Mouse (Mus musculus): ENCODE results near the gene Swap70. TPM values are rescaled to one million over a fixed set of nuclear protein-coding genes. Genes with fewer than 3 reads are reported as not detected.

The Swap70 gene
- total and polyA plus RNA-seq, 2 experiments = 2.8 to 9.7 TPM

DNA sequence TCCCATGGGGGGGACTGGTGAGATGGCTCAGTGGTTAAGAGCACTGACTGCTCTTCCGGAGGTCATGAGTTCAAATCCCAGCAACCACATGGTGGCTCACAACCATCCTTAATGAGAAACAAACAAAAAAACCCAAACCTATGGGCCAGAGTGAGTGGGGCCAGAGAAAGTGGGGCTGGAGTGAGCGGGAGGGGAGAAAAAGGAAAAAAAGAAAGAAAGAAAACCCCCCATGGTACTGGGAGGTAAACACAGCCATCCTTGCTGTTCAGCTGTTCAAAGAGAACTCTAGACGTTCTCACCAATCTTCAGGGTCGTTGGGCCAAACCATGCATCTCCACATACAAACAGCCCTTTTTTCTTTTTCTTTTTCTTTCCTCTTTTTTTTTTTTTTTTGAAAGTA is 18.1 kb downstream of the Swap70 start:
- no peaks in the 10 kb centered on the region for H3K27me3 ChIP-seq (ENCODE audit: control insufficient read depth, insufficient read depth, low read length)
- peaks cover 2% of the 10 kb centered on the region; the same call in 1 of the 2 replicates for H3K4me1 ChIP-seq (ENCODE audit: control insufficient read depth, insufficient read depth, low read length)
- H3K79me2 ChIP-seq (ENCODE audit: control insufficient read depth, insufficient read depth, low read length) = peaks cover 13% of the 10 kb centered on the region; the same call in 1 of the 2 replicates
- DNase-seq (ENCODE audit: extremely low read depth, low read depth, low spot score) = no peak
- peaks cover 2% of the 10 kb centered on the region; the same call in 1 of the 2 replicates for H3K36me3 ChIP-seq (ENCODE audit: control insufficient read depth, insufficient read depth, low read length)
- TF ChIP-seq POLR2A (IDR thresholded peaks at IDR 0.05; ENCODE audit: extremely low read depth, insufficient read depth, low read length) = no peak
- no peak for TF ChIP-seq CTCF (IDR thresholded peaks at IDR 0.05; ENCODE audit: low read depth, low read length)
- no peak overlapping the region for H3K4me3 ChIP-seq (ENCODE audit: insufficient read depth, low read depth, low read length)
- no peak overlapping the region for H3K27ac ChIP-seq (replicated peaks; ENCODE audit: insufficient read depth, low read depth, low read length)
- H3K9ac ChIP-seq (ENCODE audit: low read depth, low read length) = no peak overlapping the region
- WGBS = 87% methylated on average over 4 of the region's 4 CpGs

DNA sequence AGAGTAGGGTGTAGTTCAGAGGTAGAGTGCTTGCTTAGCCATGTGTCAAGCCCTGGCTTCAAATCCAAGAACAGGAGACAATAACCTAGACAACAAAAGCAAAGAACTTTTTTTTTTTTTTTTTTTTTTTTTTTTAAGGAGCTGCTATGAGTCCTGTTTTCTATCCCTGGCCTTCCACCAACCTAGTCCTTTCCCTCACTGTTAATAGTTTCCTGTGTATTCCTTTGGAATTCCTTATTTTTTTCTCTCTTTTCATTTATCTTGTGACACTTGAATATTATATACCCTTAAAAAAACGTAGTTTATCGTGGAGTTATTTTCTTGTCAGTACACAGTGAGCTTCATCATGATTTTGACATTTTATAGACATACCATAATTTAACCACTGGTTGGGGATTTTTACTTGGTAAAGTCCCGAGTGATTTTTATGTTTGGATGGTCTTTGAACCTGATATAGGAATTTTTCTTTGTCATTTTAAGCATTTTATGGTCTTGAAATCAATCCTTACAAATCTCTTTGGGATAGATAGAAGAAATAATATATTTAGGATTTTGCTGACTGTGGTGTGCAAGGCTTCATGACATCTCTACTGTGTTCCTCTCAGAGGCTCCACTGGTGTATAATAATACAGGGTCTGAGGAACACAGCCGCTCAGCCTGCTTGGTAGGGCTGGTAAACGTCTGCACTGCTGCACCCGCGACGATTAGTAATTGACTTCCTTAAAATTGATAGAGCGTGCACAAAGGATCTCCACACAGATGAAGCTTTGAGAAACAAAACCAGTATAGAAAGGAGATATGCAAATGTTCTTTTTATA is 20.2 kb downstream of the Swap70 start:
- peaks cover 2% of the 10 kb centered on the region; the same call in 1 of the 2 replicates for H3K4me1 ChIP-seq (ENCODE audit: control insufficient read depth, insufficient read depth, low read length)
- H3K27ac ChIP-seq (replicated peaks; ENCODE audit: insufficient read depth, low read depth, low read length) = no peak overlapping the region
- TF ChIP-seq POLR2A (IDR thresholded peaks at IDR 0.05; ENCODE audit: extremely low read depth, insufficient read depth, low read length) = no peak
- DNase-seq (ENCODE audit: extremely low read depth, low read depth, low spot score) = no peak
- peaks cover 3% of the 10 kb centered on the region; the same call in 1 of the 2 replicates for H3K79me2 ChIP-seq (ENCODE audit: control insufficient read depth, insufficient read depth, low read length)
- peaks cover 3% of the 10 kb centered on the region; the same call in 1 of the 2 replicates for H3K36me3 ChIP-seq (ENCODE audit: control insufficient read depth, insufficient read depth, low read length)
- WGBS = 88% methylated on average over 9 of the region's 9 CpGs
- no peak overlapping the region for H3K4me3 ChIP-seq (ENCODE audit: insufficient read depth, low read depth, low read length)
- no peaks in the 10 kb centered on the region for H3K27me3 ChIP-seq (ENCODE audit: control insufficient read depth, insufficient read depth, low read length)
- H3K9ac ChIP-seq (ENCODE audit: low read depth, low read length) = no peak overlapping the region

DNA sequence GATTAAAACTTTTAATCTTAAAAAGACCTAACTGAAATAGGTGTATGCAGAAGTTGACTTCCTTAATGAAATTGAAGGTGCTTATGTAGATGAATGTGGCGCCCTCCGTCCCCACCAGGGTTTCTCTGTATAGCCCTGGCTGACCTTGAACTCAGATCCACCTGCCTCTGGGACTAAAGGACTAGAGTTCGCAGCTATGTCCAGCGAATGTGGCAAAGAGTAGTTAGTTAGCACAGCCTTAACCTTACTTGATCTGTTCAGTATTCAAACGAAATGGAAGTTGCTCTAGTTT is 20.7 kb downstream of the Swap70 start:
- no peak overlapping the region for H3K27ac ChIP-seq (replicated peaks; ENCODE audit: insufficient read depth, low read depth, low read length)
- H3K79me2 ChIP-seq (ENCODE audit: control insufficient read depth, insufficient read depth, low read length) = peaks cover 3% of the 10 kb centered on the region; the same call in 1 of the 2 replicates
- TF ChIP-seq POLR2A (IDR thresholded peaks at IDR 0.05; ENCODE audit: extremely low read depth, insufficient read depth, low read length) = no peak
- TF ChIP-seq CTCF (IDR thresholded peaks at IDR 0.05; ENCODE audit: low read depth, low read length) = no peak
- WGBS = 85% methylated on average over 5 of the region's 5 CpGs
- no peaks in the 10 kb centered on the region for H3K27me3 ChIP-seq (ENCODE audit: control insufficient read depth, insufficient read depth, low read length)
- no peaks in the 10 kb centered on the region; the same call in 1 of the 2 replicates for H3K4me1 ChIP-seq (ENCODE audit: control insufficient read depth, insufficient read depth, low read length)
- H3K9ac ChIP-seq (ENCODE audit: low read depth, low read length) = no peak overlapping the region
- H3K4me3 ChIP-seq (ENCODE audit: insufficient read depth, low read depth, low read length) = no peak overlapping the region
- H3K36me3 ChIP-seq (ENCODE audit: control insufficient read depth, insufficient read depth, low read length) = peaks cover 3% of the 10 kb centered on the region; the same call in 1 of the 2 replicates
- DNase-seq (ENCODE audit: extremely low read depth, low read depth, low spot score) = no peak

DNA sequence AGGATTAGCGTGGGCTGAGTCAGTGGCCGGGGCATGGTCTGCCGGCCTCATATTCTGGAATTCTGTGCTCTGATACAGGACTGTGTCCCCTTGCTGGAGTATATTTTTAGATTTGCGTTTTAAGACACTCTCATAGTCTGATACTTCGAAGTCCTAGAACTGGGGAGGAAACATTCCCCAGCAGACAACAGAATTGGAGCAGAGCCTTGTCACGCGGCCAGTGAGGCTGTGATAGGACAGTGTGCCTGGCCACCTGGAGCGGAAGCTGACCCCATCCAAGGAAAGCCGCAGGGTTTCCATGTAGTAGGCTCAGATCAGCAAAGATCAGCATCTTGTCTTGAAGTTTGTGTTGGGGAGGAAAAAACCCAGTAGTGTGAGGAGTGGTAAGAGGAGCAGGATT is 23.6 kb downstream of the Swap70 start:
- DNase-seq (ENCODE audit: extremely low read depth, low read depth, low spot score) = no peak
- no peak overlapping the region for H3K9ac ChIP-seq (ENCODE audit: low read depth, low read length)
- no peaks in the 10 kb centered on the region for H3K4me1 ChIP-seq (ENCODE audit: control insufficient read depth, insufficient read depth, low read length)
- peaks cover 3% of the 10 kb centered on the region; the same call in 1 of the 2 replicates for H3K79me2 ChIP-seq (ENCODE audit: control insufficient read depth, insufficient read depth, low read length)
- H3K27me3 ChIP-seq (ENCODE audit: control insufficient read depth, insufficient read depth, low read length) = no peaks in the 10 kb centered on the region
- TF ChIP-seq CTCF (IDR thresholded peaks at IDR 0.05; ENCODE audit: low read depth, low read length) (no peak), POLR2A (IDR thresholded peaks at IDR 0.05; ENCODE audit: extremely low read depth, insufficient read depth, low read length) (no peak)
- H3K4me3 ChIP-seq (ENCODE audit: insufficient read depth, low read depth, low read length) = no peak overlapping the region
- WGBS = 90% methylated on average over 9 of the region's 9 CpGs
- H3K36me3 ChIP-seq (ENCODE audit: control insufficient read depth, insufficient read depth, low read length) = peaks cover 3% of the 10 kb centered on the region; the same call in 1 of the 2 replicates
- H3K27ac ChIP-seq (replicated peaks; ENCODE audit: insufficient read depth, low read depth, low read length) = no peak overlapping the region

DNA sequence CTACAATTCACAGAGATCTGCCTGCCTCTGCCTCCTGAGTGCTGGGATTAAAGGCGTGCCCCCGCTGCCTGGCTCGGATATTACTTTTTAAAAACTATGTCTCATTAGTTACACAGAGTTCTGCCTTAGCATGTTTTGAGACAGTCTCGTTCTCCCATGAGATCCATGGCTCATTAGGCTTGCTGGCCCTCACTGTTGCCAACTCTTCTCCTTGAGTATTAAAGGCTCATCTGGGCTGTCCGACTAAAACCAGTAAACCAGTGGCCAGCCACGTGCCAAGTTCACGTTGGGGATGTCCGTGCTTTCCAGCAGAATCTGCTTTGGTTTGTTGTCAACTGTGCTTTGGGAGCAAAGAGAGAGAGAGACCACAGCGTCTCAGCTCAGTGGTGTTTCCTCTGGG is 25.0 kb downstream of the Swap70 start:
- WGBS = 90% methylated on average over 9 of the region's 9 CpGs
- Histone ChIP-seq H3K9ac (ENCODE audit: low read depth, low read length) (no peak overlapping the region), H3K27me3 (ENCODE audit: control insufficient read depth, insufficient read depth, low read length) (no peaks in the 10 kb centered on the region), H3K27ac (replicated peaks; ENCODE audit: insufficient read depth, low read depth, low read length) (no peak overlapping the region), H3K79me2 (ENCODE audit: control insufficient read depth, insufficient read depth, low read length) (peaks cover under 1% of the 10 kb centered on the region; the same call in 1 of the 2 replicates), H3K36me3 (ENCODE audit: control insufficient read depth, insufficient read depth, low read length) (peaks cover 3% of the 10 kb centered on the region; the same call in 1 of the 2 replicates), H3K4me1 (ENCODE audit: control insufficient read depth, insufficient read depth, low read length) (no peaks in the 10 kb centered on the region), H3K4me3 (ENCODE audit: insufficient read depth, low read depth, low read length) (no peak overlapping the region)
- TF ChIP-seq CTCF (IDR thresholded peaks at IDR 0.05; ENCODE audit: low read depth, low read length) = no peak
- TF ChIP-seq POLR2A (IDR thresholded peaks at IDR 0.05; ENCODE audit: extremely low read depth, insufficient read depth, low read length) = no peak
- no peak for DNase-seq (ENCODE audit: extremely low read depth, low read depth, low spot score)

DNA sequence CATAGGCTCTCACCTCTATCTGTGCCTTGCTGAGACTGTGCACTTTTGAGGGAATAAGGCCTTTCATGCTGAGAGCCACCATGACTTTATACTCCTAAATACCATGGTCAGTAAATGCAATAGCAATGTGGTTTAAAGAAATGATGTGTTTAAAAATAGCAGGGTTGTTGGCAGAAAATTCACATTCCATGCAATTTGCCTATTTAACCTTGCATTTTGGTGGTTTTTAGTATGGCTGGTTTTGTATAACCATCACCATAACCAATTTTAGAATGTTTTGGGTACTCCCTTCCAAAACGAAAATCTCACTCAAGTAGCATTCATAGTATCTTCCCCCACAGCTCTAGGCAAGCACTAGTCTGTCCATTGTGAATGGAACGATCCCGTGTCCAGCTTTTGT is 26.3 kb downstream of the Swap70 start:
- DNase-seq (ENCODE audit: extremely low read depth, low read depth, low spot score) = no peak
- Histone ChIP-seq H3K4me1 (ENCODE audit: control insufficient read depth, insufficient read depth, low read length) (no peaks in the 10 kb centered on the region), H3K36me3 (ENCODE audit: control insufficient read depth, insufficient read depth, low read length) (peaks cover 8% of the 10 kb centered on the region; the same call in 1 of the 2 replicates), H3K9ac (ENCODE audit: low read depth, low read length) (no peak overlapping the region), H3K4me3 (ENCODE audit: insufficient read depth, low read depth, low read length) (no peak overlapping the region), H3K27ac (replicated peaks; ENCODE audit: insufficient read depth, low read depth, low read length) (no peak overlapping the region), H3K79me2 (ENCODE audit: control insufficient read depth, insufficient read depth, low read length) (0 out of 2 replicates have a peak, but pooled peaks cover 2% of the 10 kb centered on the region), H3K27me3 (ENCODE audit: control insufficient read depth, insufficient read depth, low read length) (no peaks in the 10 kb centered on the region)
- TF ChIP-seq CTCF (IDR thresholded peaks at IDR 0.05; ENCODE audit: low read depth, low read length) = no peak
- no peak for TF ChIP-seq POLR2A (IDR thresholded peaks at IDR 0.05; ENCODE audit: extremely low read depth, insufficient read depth, low read length)
- WGBS = 96% methylated on average over 3 of the region's 3 CpGs

Measured in liver, adult 2 months (tissue).